Mouse (Mus musculus): ENCODE measurements around the gene Rufy3.

- TF ChIP-seq CTCF (IDR thresholded peaks at IDR 0.05) = no peak
- no peak for TF ChIP-seq POLR2A (IDR thresholded peaks at IDR 0.05; ENCODE audit: insufficient read depth, low read depth, low read length)
Observed at GRCm38 (mm10) chr5:88683706-88684105, 118.9 kb downstream of the Rufy3 start.
